Mouse (Mus musculus) cerebral cortex, adult 2 months (tissue): ENCODE measurements around the gene Cfap61.

Experiments
- WGBS: fragments of 180-500 bp; shearing (Covaris S2); methylation state at CpG from one replicate; pipeline ENCODE4 v1.1.7; 2018; 5-methylcytosine and 5-hydroxymethylcytosine counted together

The Cfap61 gene

DNA sequence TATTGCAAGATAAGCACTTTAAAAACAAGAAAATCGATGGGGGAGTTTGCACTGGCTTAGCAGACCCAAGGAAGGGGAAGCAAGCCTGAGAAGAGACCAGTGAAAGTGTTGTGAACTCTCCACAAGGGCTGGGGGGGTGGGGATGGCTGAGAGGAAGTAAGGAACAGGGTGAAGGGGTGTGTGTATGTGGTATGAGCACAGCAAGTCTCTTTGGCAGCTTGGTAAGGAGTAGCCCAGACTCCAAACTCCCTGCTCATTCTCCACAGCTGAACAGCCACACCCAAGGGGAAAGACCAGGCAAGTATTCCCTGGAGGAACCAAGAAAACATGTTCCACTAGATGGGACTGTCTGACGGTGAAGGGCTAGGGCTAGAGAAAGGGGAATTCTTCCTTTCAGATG is 76.2 kb downstream of the Cfap61 start:
- 77% methylated on average over 2 of the region's 2 CpGs for WGBS

- 60% methylated on average over 8 of the region's 8 CpGs for WGBS
These were observed 81.0 kb downstream of the Cfap61 start for GRCm38 (mm10) chr2:146015341-146016186.

GRCm38 (mm10) chr2:146022846-146023245 is 88.3 kb downstream of the Cfap61 start:
- WGBS: 91% methylated on average over 6 of the region's 6 CpGs

GRCm38 (mm10) chr2:146043640-146044039 is 109.1 kb downstream of the Cfap61 start:
- WGBS: 96% methylated on average over 5 of the region's 5 CpGs

- 24% methylated on average over 24 of the region's 24 CpGs for WGBS
These were observed 110.6 kb downstream of the Cfap61 start for GRCm38 (mm10) chr2:146044926-146045890.

- WGBS: 85% methylated on average over 4 of the region's 4 CpGs
These were observed 113.1 kb downstream of the Cfap61 start for GRCm38 (mm10) chr2:146047691-146048090.

DNA sequence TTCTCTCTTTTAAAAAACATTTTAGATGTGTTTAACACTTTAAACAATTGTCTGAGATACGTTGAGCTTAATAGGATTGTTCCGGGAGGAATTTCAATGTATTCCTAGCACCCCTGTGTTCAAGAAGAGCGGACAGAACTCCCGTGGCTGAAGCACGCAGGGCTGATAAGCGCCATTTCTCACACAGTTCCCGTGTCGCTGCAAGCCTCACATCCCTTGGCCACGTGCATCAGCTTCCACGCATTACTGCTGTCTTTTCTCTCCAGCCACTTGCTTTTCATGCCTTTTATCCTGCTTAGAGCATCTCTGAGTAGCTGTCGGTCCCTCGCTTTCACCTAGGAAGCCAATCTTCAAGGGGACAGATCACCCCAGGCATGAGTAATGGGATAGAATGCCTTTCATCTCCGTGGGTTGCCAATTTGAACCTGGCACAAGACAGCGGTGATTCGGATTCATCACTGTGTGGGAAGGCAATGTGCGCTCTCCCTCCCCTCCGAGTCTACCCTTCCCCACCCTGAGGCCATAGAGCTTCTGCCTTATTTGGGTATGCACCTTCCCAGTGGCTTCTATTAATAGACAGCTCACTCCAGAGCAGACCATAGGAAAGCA is 113.7 kb downstream of the Cfap61 start:
- 66% methylated on average over 17 of the region's 17 CpGs for WGBS

GRCm38 (mm10) chr2:146049339-146049738 is 114.8 kb downstream of the Cfap61 start:
- WGBS: 93% methylated on average over 5 of the region's 5 CpGs

DNA sequence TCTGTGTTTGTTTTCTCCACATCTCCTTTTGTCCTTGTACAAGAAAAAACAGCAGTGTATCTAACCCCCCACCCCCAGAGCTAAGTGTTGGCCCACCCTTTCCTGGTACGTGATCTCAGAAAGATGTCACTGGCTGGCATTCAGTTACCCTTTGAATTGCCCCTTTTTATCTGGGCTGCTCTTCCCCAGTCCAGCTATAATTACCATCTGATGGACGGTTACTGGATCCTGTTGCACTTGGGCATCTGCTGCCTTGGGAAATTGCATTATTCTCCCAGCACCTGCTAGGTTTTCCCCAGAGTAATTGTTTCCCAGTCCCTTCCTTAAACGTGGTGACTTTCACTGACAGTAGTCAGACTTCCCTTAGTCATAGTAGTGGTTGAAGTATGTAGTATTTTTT is 115.5 kb downstream of the Cfap61 start:
- 62% methylated on average over 3 of the region's 3 CpGs for WGBS

DNA sequence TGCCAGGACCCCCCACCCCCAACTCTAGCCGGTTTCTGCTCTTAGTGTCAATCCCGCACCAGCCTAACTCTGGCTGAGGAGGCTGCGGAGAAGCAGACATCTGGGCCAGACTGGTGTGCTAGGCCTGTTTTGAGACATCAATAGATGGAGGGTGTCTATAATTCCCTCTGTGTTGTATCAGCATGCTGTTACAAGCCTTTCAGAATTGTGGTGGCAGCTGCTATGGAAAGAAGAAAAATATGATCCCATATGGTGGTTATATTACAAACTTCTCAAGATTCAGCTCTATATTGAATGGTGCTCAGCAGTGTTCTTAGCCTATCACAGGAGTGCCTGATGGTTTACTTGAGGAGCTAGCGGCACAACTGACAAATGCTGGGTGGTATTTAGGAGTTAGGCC is 116.8 kb downstream of the Cfap61 start:
- 80% methylated on average over 4 of the region's 4 CpGs for WGBS

DNA sequence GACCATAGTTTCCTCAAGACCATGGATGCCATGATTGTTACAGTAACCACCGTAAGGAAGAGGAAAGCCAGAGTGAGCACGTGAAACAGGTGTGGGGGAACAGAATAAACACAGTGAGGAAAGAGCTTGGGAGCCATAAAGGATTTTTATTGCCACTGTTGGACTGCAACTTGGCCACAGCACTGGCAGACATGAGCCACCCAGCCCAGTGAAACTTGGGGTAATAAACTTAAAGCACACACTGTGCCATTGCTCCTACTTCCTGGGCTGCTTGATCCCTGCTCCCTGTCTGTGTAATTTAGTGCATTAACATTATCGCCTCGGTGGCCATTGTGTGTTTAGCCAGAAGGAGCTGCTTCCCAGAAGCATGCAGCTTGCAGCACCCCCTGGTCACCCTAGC is 122.5 kb downstream of the Cfap61 start:
- 90% methylated on average over 4 of the region's 4 CpGs for WGBS

- WGBS: 42% methylated on average over 3 of the region's 3 CpGs
These were observed 124.2 kb downstream of the Cfap61 start for GRCm38 (mm10) chr2:146058791-146059190.

GRCm38 (mm10) chr2:146061421-146062300 is 127.1 kb downstream of the Cfap61 start:
- 55% methylated on average over 16 of the region's 16 CpGs for WGBS

GRCm38 (mm10) chr2:146062330-146063092 is 127.9 kb downstream of the Cfap61 start:
- 26% methylated on average over 13 of the region's 13 CpGs for WGBS

- WGBS: 60% methylated on average over 11 of the region's 11 CpGs
These were observed 128.8 kb downstream of the Cfap61 start for GRCm38 (mm10) chr2:146063093-146064074.

DNA sequence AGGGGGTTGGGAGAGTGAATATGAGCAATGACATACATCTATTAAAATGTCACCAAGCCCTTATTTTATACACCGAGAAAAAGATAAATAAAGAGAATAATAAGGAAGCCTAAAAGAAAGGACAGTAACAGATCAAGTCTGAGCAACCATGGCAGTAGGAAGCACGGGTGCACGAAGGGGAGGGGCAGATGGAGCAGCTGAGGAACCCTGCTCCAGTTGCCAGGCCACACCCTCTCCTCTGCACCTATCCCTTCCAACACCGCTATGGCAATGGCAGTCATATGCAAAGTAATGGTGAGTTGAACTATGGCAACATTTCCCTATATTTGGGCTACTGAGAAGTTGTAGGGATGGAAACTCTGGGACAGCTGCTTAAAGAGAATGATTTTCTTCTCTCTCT is 132.8 kb downstream of the Cfap61 start:
- WGBS: 63% methylated on average over 4 of the region's 4 CpGs

DNA sequence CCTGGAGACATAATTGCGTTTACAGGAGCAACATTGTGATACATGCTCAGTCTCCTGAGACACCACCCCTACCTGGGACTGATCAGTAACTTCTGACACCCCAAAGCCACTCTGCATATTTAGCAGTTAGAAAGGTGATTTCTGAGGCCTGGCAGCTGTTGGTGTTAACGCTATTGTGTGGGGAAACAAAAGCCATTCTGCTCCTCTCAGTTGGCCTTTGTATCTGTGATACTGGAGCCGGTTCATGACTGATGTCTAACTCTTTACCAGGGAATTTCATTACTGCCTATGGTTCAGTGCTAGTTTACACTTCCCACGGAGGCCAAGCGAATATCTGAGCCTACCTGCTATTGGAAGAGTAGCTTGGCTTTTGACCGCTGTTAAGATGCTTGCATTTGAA is 138.7 kb downstream of the Cfap61 start:
- WGBS: 66% methylated on average over 6 of the region's 6 CpGs

DNA sequence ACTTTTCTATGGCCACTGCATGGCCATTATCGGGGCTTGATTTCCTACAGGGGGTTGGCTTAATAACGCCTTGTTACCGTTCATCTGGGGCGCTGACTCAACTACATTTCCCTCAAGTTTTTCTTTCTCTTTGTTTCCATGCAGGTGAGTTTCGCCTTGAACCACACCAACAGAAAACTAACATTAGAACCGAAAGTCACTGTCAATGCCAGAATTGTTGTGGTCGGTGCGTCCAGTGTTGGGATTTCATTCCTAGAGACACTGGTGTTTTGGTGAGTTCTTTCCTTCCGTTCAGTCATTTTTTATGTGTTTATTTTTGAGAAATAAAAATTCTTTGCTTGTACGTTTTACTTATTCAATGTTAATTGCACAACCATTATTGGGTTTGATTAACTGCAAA is 142.5 kb downstream of the Cfap61 start:
- 95% methylated on average over 10 of the region's 10 CpGs for WGBS

GRCm38 (mm10) chr2:146080282-146080681 is 145.7 kb downstream of the Cfap61 start:
- WGBS: 93% methylated on average over 4 of the region's 4 CpGs
